Mouse (Mus musculus) stomach, embryonic 14.5 days (tissue): ENCODE data around the gene Hap1. TPM values are rescaled to one million over a fixed set of nuclear protein-coding genes. Genes with fewer than 3 reads are reported as not detected.
A peak's percentile ranks its signal among the peaks of the same experiment; 100 is the strongest.

ENCODE experiments used
- ATAC-seq: fragments of 200-750 bp; cut with Nextera tagmentation; 2 replicates; pipeline ENCODE4 v1.8.0; 2017; ENCODE audit warnings: low read depth, moderate TSS enrichment; ENCODE audit not compliant: insufficient number of reproducible peaks, insufficient read depth, low FRiP score
- H3K27ac ChIP-seq: fragments of 300-500 bp; sonication (generic); 2 replicates; pipeline ENCODE4 v1.5.1; 2014; ENCODE audit warnings: mild to moderate bottlenecking, low read length, moderate library complexity, mixed read lengths
- H3K27me3 ChIP-seq: fragments of 300-500 bp; sonication (generic); 2 replicates; pipeline ENCODE4 v1.6.1; 2014; ENCODE audit warnings: low read length, control low read depth, mixed read lengths; ENCODE audit not compliant: control insufficient read depth, insufficient read depth
- H3K36me3 ChIP-seq: fragments of 300-500 bp; sonication (generic); 2 replicates; pipeline ENCODE4 v1.6.1; 2014; ENCODE audit warnings: mild to moderate bottlenecking, control low read depth, low read length, moderate library complexity, mixed read lengths; ENCODE audit not compliant: control insufficient read depth, insufficient read depth
- H3K4me1 ChIP-seq: fragments of 300-500 bp; sonication (generic); 2 replicates; pipeline ENCODE4 v1.6.1; 2014; ENCODE audit warnings: low read length, control low read depth, mixed read lengths; ENCODE audit not compliant: control insufficient read depth, insufficient read depth
- H3K4me2 ChIP-seq: fragments of 300-500 bp; sonication (generic); replicated peaks from 2 replicates; pipeline ENCODE4 v1.6.1; 2014; ENCODE audit warnings: low read depth, low read length, control low read depth
- H3K4me3 ChIP-seq: fragments of 300-500 bp; sonication (generic); 2 replicates; pipeline ENCODE4 v1.5.1; 2014; ENCODE audit warnings: low read depth, low read length, control low read depth
- H3K9ac ChIP-seq: fragments of 300-500 bp; sonication (generic); replicated peaks from 2 replicates; pipeline ENCODE4 v1.6.1; 2014; ENCODE audit warnings: low read depth, mild to moderate bottlenecking, control low read depth, low read length, moderate library complexity, mixed read lengths
- H3K9me3 ChIP-seq: fragments of 300-500 bp; sonication (generic); 2 replicates; pipeline ENCODE4 v1.6.1; 2016; ENCODE audit warnings: low read depth, low read length, control low read depth; ENCODE audit not compliant: control insufficient read depth
- WGBS: fragments of 180-500 bp; shearing (Covaris S2); extraction: QIAGEN DNeasy Blood & Tissue Kit; methylation state at CpG from one replicate; pipeline ENCODE4 v1.1.7; 2014; 5-methylcytosine and 5-hydroxymethylcytosine counted together
- polyA plus RNA-seq: library from polyadenylated mRNA; unstranded; fragments of >200 nt; fragmentation: Nextera tagmentation; extraction: Ambion mirVana; gene quantifications from 2 replicates; pipeline ENCODE4 v1.2.1, GENCODE M21; 2014

Gene Hap1
- polyA plus RNA-seq, 1 experiment from 2014 or later, result 10.8 TPM

- Histone ChIP-seq H3K36me3 (peaks cover 32% of the 10 kb centered on the region), H3K4me1 (peaks cover 48% of the 10 kb centered on the region), H3K9me3 (no peaks in the 10 kb centered on the region), H3K4me3 (no peak overlapping the region), H3K27me3 (no peaks in the 10 kb centered on the region), H3K4me2 (0 out of 2 replicates have a peak overlapping the region, but pooled peaks have one; percentile 6), H3K27ac (peak overlapping the region; percentile 90), H3K9ac (no peak overlapping the region)
- ATAC-seq, result peak; percentile 82
- 50% methylated on average over 5 of the region's 5 CpGs for WGBS
These were observed 30.7 kb upstream of the Hap1 start for GRCm38 (mm10) chr11:100386586-100386985.

GRCm38 (mm10) chr11:100385016-100385415 lies 29.1 kb upstream of the Hap1 start:
- H3K36me3 ChIP-seq, result peaks cover 40% of the 10 kb centered on the region
- no peak overlapping the region for H3K27ac ChIP-seq
- no peak overlapping the region for H3K4me3 ChIP-seq
- no peak overlapping the region for H3K9ac ChIP-seq
- no peak for ATAC-seq
- WGBS, result 83% methylated on average over 3 of the region's 3 CpGs
- H3K9me3 ChIP-seq, result no peaks in the 10 kb centered on the region
- no peaks in the 10 kb centered on the region for H3K27me3 ChIP-seq
- peaks cover 32% of the 10 kb centered on the region for H3K4me1 ChIP-seq
- no peak overlapping the region for H3K4me2 ChIP-seq

- no peak for ATAC-seq
- no peaks in the 10 kb centered on the region for H3K27me3 ChIP-seq
- H3K36me3 ChIP-seq, result peaks cover 59% of the 10 kb centered on the region
- H3K9ac ChIP-seq, result no peak overlapping the region
- no peak overlapping the region for H3K4me2 ChIP-seq
- H3K4me3 ChIP-seq, result no peak overlapping the region
- no peak overlapping the region for H3K27ac ChIP-seq
- WGBS, result 84% methylated on average over 6 of the region's 6 CpGs
- no peaks in the 10 kb centered on the region for H3K9me3 ChIP-seq
- H3K4me1 ChIP-seq, result peaks cover 9% of the 10 kb centered on the region
These were observed 26.8 kb upstream of the Hap1 start for GRCm38 (mm10) chr11:100382682-100383081.

GRCm38 (mm10) chr11:100379311-100379710 lies 23.4 kb upstream of the Hap1 start:
- no peak for ATAC-seq
- H3K27ac ChIP-seq, result no peak overlapping the region
- peaks cover 64% of the 10 kb centered on the region for H3K36me3 ChIP-seq
- H3K9me3 ChIP-seq, result no peaks in the 10 kb centered on the region
- H3K4me2 ChIP-seq, result no peak overlapping the region
- H3K9ac ChIP-seq, result no peak overlapping the region
- H3K4me3 ChIP-seq, result no peak overlapping the region
- no peaks in the 10 kb centered on the region for H3K27me3 ChIP-seq
- no peaks in the 10 kb centered on the region for H3K4me1 ChIP-seq
- 79% methylated on average over 4 of the region's 4 CpGs for WGBS

- 86% methylated on average over 5 of the region's 5 CpGs for WGBS
- no peak overlapping the region for H3K27ac ChIP-seq
- H3K4me1 ChIP-seq, result no peaks in the 10 kb centered on the region
- no peak for ATAC-seq
- no peak overlapping the region for H3K9ac ChIP-seq
- H3K36me3 ChIP-seq, result peaks cover 65% of the 10 kb centered on the region
- H3K4me3 ChIP-seq, result no peak overlapping the region
- no peaks in the 10 kb centered on the region for H3K9me3 ChIP-seq
- H3K27me3 ChIP-seq, result no peaks in the 10 kb centered on the region
- H3K4me2 ChIP-seq, result no peak overlapping the region
These were observed 22.5 kb upstream of the Hap1 start for GRCm38 (mm10) chr11:100378446-100378845.

GRCm38 (mm10) chr11:100377989-100378388 lies 22.1 kb upstream of the Hap1 start:
- 92% methylated on average over 14 of the region's 14 CpGs for WGBS
- no peaks in the 10 kb centered on the region for H3K4me1 ChIP-seq
- ATAC-seq, result no peak
- peaks cover 65% of the 10 kb centered on the region for H3K36me3 ChIP-seq
- no peak overlapping the region for H3K4me3 ChIP-seq
- H3K27ac ChIP-seq, result no peak overlapping the region
- no peak overlapping the region for H3K9ac ChIP-seq
- H3K4me2 ChIP-seq, result no peak overlapping the region
- no peaks in the 10 kb centered on the region for H3K27me3 ChIP-seq
- H3K9me3 ChIP-seq, result no peaks in the 10 kb centered on the region

- no peak overlapping the region for H3K4me2 ChIP-seq
- H3K9me3 ChIP-seq, result no peaks in the 10 kb centered on the region
- ATAC-seq, result no peak; the same call in 1 of the 2 replicates
- no peak overlapping the region for H3K27ac ChIP-seq
- no peaks in the 10 kb centered on the region for H3K27me3 ChIP-seq
- peaks cover 71% of the 10 kb centered on the region for H3K36me3 ChIP-seq
- H3K4me1 ChIP-seq, result no peaks in the 10 kb centered on the region
- no peak overlapping the region for H3K9ac ChIP-seq
- 90% methylated on average over 21 of the region's 21 CpGs for WGBS
- H3K4me3 ChIP-seq, result no peak overlapping the region
These were observed 20.9 kb upstream of the Hap1 start for GRCm38 (mm10) chr11:100376746-100377389.

GRCm38 (mm10) chr11:100376005-100376404 lies 20.1 kb upstream of the Hap1 start:
- Histone ChIP-seq H3K4me3 (no peak overlapping the region), H3K4me2 (no peak overlapping the region), H3K9me3 (no peaks in the 10 kb centered on the region), H3K27me3 (no peaks in the 10 kb centered on the region), H3K27ac (no peak overlapping the region), H3K36me3 (peaks cover 73% of the 10 kb centered on the region), H3K4me1 (no peaks in the 10 kb centered on the region), H3K9ac (no peak overlapping the region)
- no peak for ATAC-seq
- 77% methylated on average over 4 of the region's 4 CpGs for WGBS

- Histone ChIP-seq H3K4me2 (no peak overlapping the region), H3K27me3 (no peaks in the 10 kb centered on the region), H3K4me3 (no peak overlapping the region), H3K4me1 (no peaks in the 10 kb centered on the region), H3K9ac (no peak overlapping the region), H3K36me3 (peaks cover 74% of the 10 kb centered on the region), H3K9me3 (no peaks in the 10 kb centered on the region), H3K27ac (no peak overlapping the region)
- 88% methylated on average over 9 of the region's 9 CpGs for WGBS
- ATAC-seq, result no peak
These were observed 19.2 kb upstream of the Hap1 start for GRCm38 (mm10) chr11:100375127-100375526.
